Mouse (Mus musculus) adrenal gland, postnatal 4 days (tissue): ENCODE measurements around the gene Zfp74. TPM values are rescaled to one million over a fixed set of nuclear protein-coding genes. Genes with fewer than 3 reads are reported as not detected.
"Not testable (repeated sequence)": the region's sequence is repeated elsewhere in the genome, so short reads cannot be mapped to it uniquely, and the experiment has no call there.

ENCODE experiments used
- DNase-seq, 2 experiments: peaks; one replicate each; pipeline ENCODE4 v3.0.0; 2021 to 2022; ENCODE audit warnings: low spot score in 2 of 2, mixed read lengths in 2 of 2
- long read RNA-seq, 2 experiments: library from polyadenylated mRNA; stranded (forward); transcript quantifications; one replicate each; pipeline ENCODE4 v2.0.0; 2021
- total RNA-seq, 2 experiments: library from RNA; stranded (reverse); gene quantifications; 2 replicates each; pipeline ENCODE4 v1.2.3; 2021

Gene Zfp74
- 10 to 100 TPM; 13.3 to 16.0 TPM for total RNA-seq
- long read RNA-seq, experiment 1, partial matches to known transcripts, result 0 of 2 reads
- long read RNA-seq, experiment 1, other reads (novel, unspliced or antisense), result 2 of 2 reads
- long read RNA-seq, experiment 2, partial matches to known transcripts, result 0 of 7 reads
- long read RNA-seq, experiment 2, other reads (novel, unspliced or antisense), result 7 of 7 reads

DNA sequence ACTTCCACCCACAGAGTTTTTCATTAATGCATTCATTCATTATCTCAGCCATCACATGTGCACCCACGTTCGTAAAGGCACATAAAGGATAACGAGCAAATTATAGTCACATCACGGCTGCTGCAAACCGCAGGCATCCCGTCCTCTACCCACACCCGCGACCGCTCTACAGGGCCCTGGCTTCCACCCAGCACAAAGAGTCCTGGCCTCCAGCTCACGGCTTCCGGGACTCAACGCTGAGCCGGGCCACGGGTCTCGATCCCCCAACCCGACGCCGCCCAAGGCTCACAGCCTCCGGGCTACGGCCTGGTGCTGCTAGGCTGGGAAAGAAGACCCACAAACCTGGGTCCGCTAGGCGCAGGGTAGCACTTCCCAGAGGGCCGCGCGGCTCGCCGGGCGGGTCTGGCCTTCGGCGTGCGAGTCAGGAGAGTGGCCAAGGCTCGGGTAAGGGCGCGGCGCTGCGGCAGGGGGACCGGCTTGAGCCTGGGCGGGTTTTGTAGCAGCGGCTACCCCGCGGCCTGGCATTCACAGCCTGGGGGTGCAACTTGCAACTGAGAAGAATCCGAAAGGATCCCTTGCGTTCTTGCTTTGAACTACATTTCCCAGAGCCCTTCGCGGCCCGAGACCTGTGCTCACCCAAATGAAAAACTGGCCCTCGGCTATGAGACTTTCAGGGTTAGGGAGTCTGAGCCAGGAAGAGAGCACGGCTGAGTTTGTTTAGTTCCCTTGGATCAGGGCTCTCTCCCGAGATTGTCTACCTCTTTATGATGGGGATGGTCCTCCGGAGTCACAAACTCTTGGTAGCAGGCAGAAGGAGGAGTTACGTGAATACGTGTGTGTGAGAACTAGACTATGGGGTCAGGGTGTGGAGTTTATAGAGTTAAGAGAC is at the start of gene Zfp74:
Gene Zfp74 (minus strand): TSS at position 577 of the 889 bp plus-strand sequence.
- DNase-seq, result peak; percentile 35 to 67

DNA sequence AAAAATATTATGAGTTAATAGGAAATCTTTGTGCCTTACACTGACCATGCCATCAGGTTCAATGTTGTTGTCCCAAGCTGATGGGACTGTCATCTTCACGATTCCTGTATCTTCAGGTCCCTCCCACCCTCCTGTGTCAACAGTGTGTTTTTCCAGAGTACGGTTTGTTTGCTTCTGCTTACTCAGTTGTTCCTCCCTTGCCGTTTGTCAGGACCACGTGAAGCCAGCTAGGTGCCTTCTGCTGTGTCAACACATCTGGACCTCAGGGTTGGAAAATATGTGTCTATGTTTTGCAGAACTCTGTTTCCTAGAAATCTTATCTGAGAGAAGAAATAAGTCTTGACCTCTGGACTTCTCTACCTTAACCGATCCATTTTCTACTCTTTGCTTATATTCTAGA is 46.7 kb upstream of the Zfp74 start:
- DNase-seq, result no peak

DNA sequence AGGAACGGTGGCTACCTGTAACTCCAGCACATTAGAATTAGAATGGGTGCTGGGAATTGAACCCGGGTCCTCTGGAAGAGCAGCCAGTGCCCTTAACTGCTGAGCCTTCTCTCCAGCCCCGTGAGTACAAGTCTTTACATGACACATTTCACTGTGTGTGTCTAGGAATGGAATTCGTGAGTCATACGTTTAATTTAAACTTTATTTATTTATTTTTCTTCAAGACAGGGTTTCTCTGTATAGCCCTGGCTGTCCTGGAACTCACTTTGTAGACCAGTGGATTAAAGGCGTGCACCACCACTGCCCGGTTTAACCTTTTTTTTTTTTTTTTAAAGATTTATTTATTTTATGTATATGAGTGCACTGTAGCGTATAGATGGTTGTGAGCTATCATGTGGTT is 41.2 kb upstream of the Zfp74 start:
- no peak for DNase-seq

DNA sequence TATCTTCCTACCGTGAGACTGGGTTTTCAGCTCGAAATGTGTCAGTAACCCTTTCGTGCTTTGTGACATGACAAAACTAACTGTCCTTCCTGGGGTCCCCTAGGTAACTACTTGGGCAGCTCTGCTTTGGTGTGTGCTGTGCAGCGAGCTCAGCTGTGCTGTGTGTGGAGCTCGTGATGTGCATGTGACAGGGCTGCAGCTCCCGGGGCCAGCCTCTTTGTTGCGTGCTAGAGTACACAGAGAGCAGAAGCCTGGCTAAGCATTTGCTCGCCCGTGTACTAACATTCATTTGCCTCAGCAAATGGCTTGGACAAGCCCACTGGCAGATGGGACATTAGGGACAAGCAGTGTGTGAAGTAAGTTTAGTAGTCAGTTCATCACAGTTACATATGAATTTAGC is 39.5 kb upstream of the Zfp74 start:
- DNase-seq, result no peak

DNA sequence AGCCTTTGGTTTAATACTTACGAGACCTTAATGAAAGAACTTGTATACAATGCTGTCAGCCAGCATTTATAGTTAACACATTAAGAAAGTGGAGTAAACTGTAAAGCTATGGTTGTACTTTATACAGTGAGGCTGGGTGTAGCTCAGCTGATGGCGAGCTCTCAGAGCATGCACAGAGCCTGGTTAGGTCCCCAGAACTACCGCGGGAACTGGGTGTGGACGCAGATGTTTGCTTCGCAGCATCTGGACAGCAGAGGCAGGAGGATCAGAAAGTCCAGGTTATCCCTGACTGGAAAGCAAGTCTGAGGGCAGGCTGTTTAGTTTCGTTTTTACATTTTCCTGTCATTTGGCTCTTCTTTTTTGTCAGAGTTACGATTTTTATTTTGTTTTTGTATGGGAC is 38.8 kb upstream of the Zfp74 start:
- DNase-seq, result no peak

DNA sequence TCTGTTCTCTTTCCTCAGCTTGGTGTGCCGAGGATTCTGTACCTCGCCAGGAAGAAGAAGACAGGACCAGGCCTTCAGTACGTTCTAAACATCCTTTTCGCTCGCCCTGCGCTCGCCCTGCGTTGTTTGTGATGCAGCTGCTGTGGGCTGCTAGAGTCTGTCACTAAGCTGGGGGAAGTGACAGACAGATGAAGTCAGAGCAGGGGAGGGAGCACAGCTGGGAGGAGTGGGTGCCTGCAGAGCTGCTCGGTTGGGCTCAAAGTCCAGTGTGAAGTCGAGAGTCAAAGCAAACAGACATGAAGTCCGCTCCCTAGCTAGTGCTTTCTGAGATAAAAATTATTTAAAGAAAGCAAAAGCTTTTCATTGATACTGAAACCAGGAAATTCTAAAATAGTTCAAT is 35.1 kb upstream of the Zfp74 start:
- no peak for DNase-seq

DNA sequence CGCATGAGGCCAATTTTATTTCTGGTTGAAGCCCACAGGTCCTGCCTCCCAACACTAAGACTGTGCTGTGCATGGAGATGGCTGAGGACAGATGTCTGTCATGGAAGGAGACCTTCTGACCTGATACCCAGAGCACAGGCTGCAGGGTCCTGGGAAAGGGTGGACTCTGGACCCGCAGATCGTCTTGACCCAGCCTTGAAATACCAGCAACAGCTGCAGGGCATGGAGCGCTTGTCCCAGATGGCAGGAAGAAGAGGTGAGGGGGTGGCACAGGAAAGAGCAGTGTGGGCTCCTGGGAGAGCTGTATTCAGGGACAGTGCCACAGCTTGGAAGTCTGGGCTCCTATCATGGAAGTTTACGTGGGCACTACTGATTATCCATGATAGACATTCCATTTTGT is 33.7 kb upstream of the Zfp74 start:
- no peak for DNase-seq

DNA sequence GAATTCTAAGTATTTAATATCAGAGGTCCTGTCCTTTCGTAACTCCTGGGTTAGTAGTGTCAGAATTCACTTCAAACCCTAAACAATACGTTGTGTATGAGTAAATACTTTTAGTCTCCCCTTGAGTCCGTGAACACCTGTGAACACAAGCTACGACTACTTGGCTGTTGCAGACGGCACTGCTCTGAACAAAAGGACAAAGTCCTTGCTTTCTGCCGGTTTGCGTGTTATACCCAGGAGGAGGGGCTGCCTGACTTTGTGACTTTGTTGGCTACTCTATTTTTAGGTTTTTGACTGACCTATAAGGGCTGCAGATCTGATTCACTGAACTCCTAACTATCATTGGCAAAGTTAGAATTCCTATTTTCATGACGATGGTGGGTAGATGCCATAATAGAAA is 32.2 kb upstream of the Zfp74 start:
- DNase-seq, result no peak

DNA sequence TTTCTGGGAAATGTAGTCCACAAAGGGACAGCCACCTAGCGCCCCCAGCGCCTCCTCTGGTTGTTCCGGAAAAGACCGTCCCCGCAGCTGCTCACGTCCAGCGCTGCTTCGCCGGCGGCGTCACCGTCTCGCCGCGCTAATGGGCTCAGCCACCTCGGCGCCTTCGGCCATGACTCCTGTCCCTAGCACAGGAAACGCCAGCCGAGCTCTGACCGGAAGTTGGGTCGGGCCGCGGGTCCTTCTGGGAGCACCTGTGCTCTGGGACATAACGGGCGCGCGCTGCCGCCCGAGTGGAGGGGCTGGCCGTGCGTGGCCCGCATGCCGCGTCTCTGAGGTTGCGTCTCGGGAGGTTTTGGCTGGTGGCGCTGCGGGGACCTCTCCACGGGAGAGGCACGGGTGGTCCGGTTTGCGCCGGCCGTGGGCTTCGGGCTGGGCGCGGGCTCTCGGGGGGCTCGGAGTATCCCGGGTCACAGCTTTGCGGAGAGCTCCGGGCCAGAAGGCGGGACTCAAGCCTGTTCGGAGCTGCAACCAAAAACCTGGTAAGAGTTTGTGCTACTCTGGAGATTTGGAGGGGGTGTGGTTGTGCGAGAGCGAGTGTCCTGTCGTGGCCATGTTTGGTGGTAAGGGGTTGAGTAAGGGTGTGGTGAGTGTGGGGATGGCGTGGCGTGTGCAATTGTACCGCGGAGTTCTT is 29.9 kb upstream of the Zfp74 start, which contains the start of gene Zfp568:
Gene Zfp568 (plus strand): TSS at position 266 of the 691 bp plus-strand sequence.
- DNase-seq, result peak; percentile 88 to 91

DNA sequence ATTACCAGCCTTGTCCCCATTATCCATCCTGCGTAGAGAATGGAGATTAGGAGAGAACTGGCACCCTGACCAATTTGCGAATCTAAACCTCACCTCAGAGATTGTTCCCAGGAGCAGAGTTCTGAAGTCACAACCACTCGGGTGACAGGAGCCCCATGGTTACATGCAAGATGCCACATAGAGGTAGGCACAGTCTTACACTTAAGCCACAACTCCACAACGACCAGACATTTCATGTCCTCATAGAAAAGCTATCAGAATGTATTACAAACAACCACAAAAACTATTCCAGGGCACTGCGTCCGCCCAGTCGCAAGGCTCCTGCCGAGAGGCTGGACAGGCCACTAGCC is 29.4 kb upstream of the Zfp74 start:
- no peak for DNase-seq

DNA sequence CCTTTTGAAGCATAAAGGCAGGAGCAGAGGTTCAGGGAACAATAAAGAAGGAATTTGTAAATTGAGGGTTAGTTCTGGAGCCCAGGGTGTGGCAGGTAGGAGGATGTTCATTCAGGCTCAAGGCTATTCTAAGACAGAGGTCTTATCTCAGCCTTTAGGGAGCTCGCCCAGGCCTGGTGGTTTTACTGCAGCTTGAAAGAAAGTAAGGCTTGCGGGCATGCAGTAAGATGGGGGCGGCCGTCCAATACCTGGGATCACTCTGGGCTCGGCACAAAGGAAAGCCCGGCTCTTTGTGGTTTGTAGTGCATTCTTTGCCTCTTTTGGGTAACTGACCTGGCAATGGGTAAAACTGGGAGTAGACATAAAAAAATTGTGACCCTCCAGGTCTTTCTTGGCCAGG is 29.0 kb upstream of the Zfp74 start:
- DNase-seq, result no peak

DNA sequence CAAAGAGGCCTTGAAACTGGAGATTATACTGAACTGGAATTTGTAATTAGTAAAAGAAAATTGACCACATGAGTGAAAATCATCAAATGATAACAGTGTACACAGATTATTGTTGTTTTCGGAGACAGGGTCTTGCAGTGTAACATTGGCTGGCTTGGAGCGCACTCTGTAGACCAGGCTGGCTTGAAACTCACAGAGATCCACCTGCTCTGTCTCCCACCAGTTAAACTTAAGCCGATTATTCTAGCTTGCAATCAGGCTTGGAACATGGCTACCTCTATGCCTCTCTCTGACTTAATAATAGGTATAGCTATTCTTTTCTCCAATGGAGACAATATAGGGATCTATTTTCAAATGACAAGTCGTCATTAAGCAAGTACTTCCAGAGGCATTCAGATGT is 28.5 kb upstream of the Zfp74 start:
- DNase-seq, result no peak

DNA sequence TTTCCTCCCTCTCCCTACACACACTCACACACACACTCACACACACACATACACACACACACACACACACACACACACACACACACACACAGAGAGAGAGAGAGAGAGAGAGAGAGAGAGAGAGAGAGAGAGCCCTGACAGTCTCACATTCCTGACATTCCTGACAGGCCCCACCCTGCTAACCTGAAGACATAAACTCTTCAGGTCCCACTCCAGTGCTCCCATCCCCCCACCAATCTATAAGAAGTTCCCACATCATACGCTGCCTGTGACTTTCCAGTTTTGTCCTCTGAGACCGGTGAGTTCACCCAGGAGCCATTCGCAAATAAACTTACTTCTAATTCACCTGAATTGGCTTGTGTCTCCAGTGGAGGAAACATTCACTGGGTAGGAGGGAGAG is 28.0 kb upstream of the Zfp74 start:
- no peak for DNase-seq

DNA sequence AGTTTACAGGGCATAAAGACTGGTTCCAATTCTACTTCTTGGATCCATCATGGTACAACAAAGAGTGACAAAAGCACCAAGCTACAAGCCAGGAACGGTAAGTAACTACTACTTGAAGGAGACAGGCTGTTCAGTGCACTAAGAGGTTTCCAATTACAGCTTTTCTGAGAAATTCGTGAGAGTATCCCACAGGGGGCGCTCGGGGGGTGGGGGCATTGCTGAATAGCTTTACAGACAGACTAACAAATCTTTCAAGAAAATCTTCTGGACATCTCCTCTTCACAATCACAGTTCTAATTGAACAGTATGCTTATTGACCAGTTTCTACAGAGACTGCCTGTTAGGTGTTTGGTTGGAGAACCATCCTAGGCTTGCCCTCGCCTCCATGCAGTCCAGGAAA is 27.6 kb upstream of the Zfp74 start:
- DNase-seq, result no peak

DNA sequence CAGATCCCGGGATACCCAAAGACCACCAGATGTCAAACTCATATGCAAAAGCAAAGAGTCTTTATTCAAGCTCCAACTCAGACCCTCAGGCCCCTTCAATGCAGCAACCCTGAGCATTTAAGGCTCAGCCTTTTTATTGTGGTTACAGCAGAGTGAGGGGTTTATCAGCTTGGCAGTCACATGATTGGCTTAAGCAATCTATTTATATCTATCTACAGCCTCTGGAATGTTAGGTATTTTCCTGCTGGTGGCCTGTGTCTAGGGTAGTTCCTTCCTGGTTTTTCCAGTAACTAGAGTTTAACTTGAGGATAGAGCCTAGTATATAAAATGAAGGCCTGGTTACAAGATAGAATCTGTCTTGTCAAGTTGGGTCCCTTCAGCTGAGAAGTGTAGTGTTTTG is 26.9 kb upstream of the Zfp74 start:
- DNase-seq, result no peak

DNA sequence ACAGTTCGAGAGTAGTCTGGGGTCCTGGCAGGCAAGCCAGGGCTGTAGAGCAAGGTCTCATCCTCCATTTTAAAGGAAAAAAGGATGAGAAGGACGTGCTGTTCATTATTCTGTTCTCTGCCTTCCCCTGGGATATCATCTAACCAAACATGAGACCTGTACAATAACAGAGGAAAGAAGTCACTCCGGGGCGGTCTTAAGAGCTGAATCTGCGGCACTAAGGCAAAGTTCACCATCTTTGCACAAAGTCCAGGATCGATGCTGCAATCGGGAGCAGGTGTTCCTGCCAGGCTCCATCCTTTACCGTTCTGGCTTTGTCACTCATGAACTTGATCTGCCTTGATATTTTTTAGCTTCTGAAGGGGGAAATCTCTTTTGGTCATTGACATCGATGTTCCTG is 16.8 kb upstream of the Zfp74 start:
- no peak for DNase-seq

DNA sequence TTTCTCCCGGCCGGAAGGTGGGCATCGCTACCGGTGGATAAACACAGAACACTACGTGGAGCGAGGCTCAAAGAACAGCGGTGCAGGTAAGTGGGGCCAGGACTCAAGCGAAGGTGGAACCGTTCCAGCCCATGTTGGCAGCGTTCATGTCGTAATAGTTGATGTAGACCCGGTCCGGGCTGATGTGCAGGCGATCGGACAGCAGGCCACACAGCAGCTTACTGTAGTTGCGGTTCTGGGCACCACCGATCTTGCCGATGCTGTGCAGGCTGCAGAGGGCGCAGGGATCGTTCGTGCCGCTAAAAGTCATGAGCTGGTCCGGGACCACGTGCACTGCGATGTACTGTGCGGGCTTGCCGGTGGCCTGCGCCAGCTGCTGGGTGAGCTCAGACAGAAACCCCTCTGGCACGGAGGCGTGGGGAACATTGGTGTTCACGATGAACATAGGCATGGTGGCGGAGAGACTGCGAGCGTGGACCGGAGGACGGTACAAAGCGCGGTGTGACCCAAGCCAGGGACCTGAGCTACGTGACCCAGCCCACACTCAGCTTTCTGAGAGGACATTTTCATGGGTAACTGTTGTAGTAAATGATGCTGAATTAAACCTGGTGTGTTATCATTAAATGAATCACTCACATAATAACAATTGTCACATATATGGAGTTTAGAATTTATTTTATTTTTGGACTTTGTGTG is 11.4 kb upstream of the Zfp74 start:
- not testable (repeated sequence) for DNase-seq

DNA sequence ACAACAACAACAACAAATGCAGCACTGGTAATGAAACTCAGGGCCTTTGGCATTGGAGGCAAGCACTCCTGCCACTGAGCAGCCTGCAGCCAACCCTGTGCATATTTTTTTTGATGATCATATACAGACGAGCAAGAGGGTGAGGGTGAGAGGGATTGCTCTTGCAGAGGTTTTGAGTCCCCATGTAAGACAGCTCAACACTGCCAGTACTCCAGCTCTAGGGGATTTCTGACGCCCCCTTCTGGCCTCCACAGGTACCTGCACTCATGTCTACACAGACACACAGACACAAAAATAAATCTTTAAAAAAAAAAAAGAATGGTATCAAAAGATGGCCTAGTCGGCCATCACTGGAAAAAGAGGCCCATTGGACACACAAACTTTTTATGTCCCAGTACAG is 5.1 kb upstream of the Zfp74 start:
- DNase-seq, result no peak

DNA sequence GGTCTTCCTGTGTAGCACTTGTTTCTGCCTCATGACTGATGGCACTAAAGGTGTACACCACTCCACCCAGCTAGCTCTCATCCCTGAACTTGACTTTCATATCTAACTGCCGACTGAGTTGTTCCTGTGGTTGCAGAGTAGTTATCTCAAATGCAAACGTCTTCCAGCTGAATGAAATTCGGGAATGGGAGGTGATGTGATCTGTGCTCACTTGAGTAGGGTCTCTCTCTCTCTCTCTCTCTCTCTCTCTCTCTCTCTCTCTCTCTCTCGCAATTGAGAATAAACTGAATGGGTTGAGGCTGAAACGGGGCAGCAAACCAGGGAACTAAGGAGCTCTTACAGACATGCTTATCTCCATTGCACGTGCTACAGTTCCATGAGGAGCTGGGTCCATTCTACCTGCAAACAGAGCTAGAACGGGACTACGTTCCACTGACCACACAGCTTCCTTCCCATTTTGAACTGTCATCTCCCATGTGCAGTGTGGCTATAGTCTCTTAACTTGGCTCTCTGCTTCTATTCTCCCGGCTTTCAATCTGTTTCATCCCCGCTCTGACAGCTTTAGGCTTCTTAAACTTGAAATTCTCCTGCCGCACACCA is 4.3 kb upstream of the Zfp74 start:
- DNase-seq, result no peak

DNA sequence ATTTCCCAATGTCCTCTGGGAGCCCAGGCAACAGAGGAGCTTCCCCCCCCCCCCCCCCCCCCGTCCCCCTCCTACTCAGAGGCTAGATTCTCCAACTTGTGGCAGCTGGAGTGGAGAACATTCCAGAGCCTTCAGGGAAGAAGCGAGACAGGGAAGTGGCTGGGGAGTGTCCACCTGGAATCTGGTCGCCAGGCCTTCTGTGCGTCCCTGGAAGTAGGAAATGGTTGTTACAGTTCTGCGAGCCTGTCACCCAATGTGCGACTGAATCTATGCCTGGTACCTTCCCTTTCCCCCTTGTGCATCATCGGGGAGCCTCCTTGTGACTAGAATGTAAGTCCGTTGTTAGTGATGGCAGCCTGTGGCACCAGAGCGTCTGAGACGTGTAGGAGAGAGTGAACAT is 2.4 kb upstream of the Zfp74 start:
- no peak for DNase-seq

DNA sequence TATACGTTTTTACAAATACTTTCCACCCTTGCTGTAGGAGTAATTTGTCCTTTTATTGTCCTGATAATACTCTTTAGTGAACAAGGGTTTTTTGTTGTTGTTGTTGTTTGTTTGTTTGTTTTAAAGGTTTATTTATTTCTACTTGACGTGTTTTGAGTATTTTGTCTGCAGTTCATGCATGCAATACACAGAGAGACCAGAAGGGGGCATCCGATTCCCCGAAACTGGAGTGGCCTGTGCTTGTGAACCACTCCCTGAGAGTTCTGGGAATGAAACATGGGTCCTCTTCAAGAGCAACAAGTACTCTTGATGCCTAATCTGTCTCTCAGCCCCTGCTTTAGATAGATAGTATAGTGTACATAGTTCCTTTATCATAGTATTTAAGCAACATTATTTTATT is 842 bp upstream of the Zfp74 start:
- DNase-seq, result peak in 1 of 2 experiments; percentile 13
